Mouse (Mus musculus) kidney, adult 2 months (tissue): ENCODE data around the gene F11r. TPM values are rescaled to one million over a fixed set of nuclear protein-coding genes. Genes with fewer than 3 reads are reported as not detected.
A peak's percentile ranks its signal among the peaks of the same experiment; 100 is the strongest.

ENCODE experiments used
- DNase-seq: peaks from one replicate; pipeline ENCODE4 v3.0.0; 2021
- H3K27ac ChIP-seq: fragments of 200-500 bp; 2 replicates; pipeline ENCODE4 v1.5.1; 2012; ENCODE audit warnings: low read depth, low read length, control low read depth, inconsistent platforms; ENCODE audit not compliant: insufficient read depth
- H3K27me3 ChIP-seq: fragments of 200-500 bp; replicated peaks from 2 replicates; pipeline ENCODE4 v1.6.1; 2012; ENCODE audit warnings: mild to moderate bottlenecking, moderate library complexity, low read length, inconsistent platforms; ENCODE audit not compliant: control insufficient read depth, insufficient read depth
- H3K36me3 ChIP-seq: fragments of 200-500 bp; 2 replicates; pipeline ENCODE4 v1.6.1; 2012; ENCODE audit warnings: mild to moderate bottlenecking, moderate library complexity, low read length, inconsistent platforms; ENCODE audit not compliant: control insufficient read depth, insufficient read depth
- H3K4me1 ChIP-seq: fragments of 200-500 bp; 2 replicates; pipeline ENCODE4 v1.6.1; 2011; ENCODE audit warnings: low read length; ENCODE audit not compliant: control insufficient read depth, insufficient read depth
- H3K4me3 ChIP-seq: fragments of 200-500 bp; 2 replicates; pipeline ENCODE4 v1.5.1; 2011; ENCODE audit warnings: mild to moderate bottlenecking, low read depth, low read length, control low read depth; ENCODE audit not compliant: insufficient read depth
- CTCF ChIP-seq: fragments of 200-500 bp; conservative IDR thresholded peaks from 2 replicates; pipeline ENCODE4 v1.5.1; 2011; ENCODE audit warnings: low read depth, mild to moderate bottlenecking, control low read depth, low read length, moderate library complexity, mixed read lengths; ENCODE audit not compliant: insufficient read depth, insufficient read length
- POLR2A ChIP-seq: fragments of 200-500 bp; IDR thresholded peaks from one replicate; pipeline ENCODE4 v1.6.1; 2011; ENCODE audit warnings: low read depth, low read length, control low read depth
- WGBS: fragments of 180-500 bp; shearing (Covaris S2); methylation state at CpG from one replicate; pipeline ENCODE4 v1.1.7; 2018; 5-methylcytosine and 5-hydroxymethylcytosine counted together
- polyA plus RNA-seq: library from polyadenylated mRNA; depleted of rRNA; stranded (reverse); fragments of >200 nt; gene quantifications from 2 replicates; pipeline ENCODE4 v1.2.3, GENCODE M21; 2012

Gene F11r
- polyA plus RNA-seq, 1 experiment = 106 TPM

DNA sequence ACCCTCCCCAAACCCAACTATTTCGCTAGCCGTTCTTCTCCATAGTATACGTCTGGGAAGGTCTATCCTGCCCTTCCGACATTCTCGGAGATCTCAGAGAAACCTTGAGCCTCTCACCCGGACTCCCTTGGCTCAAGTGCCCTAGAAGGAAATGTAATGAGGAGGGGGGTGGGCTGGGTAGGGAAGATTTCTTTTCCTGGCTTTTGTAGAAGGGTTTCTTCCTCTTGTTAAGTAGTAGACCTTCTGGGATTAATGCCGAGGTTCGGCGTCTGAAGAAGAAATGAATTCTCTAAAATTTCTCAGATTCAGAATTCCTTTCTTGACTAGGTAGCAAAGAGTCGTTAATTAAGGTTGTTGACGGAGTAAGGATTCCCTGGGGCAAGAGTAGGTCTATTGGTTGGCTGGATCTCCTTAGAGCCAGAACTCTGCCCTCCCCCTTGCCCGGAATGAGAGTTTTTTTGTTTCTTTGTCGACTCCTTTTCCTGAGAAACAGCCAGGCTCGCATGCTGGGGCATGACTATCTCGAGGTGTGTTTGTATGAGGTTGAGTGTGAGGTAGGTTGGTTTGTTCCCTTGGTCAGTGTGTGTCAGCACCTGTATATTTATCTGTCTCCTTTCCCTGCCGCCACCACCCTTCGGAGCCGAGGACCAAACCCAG lies 807 bp downstream of the F11r start:
- peak; percentile 65 for DNase-seq
- peaks cover 28% of the 10 kb centered on the region for H3K4me1 ChIP-seq
- TF ChIP-seq POLR2A = no peak
- TF ChIP-seq CTCF = no peak
- peak overlapping the region; percentile 88 for H3K27ac ChIP-seq
- H3K4me3 ChIP-seq = peak overlapping the region; percentile 81
- H3K27me3 ChIP-seq = no peaks in the 10 kb centered on the region
- 3% methylated on average over 18 of the region's 18 CpGs for WGBS
- no peaks in the 10 kb centered on the region for H3K36me3 ChIP-seq

DNA sequence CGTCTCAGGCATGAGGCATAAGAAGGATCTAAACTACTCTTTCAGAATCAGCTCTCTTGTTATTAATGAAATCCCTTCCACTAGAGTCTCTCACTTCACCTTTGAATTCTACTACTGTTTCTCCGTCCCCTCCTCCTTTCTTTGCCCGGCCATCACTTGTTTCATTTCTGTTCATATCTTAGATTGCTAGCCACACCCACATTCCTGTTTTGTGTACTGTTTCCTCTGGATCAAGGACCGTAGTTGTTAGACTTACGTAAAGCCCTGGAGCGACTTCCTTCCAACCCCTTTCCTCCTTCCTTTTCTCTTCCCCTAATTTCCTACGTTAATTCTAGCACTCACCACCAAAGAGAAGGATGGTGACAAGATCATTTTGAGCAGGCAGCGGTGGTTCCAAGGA lies 1.7 kb downstream of the F11r start:
- Histone ChIP-seq H3K27ac (peak overlapping the region; percentile 88), H3K4me1 (peaks cover 28% of the 10 kb centered on the region), H3K36me3 (no peaks in the 10 kb centered on the region), H3K4me3 (peak overlapping the region; percentile 81), H3K27me3 (no peaks in the 10 kb centered on the region)
- DNase-seq = peak; percentile 63
- TF ChIP-seq POLR2A (no peak), CTCF (no peak)
- WGBS = 17% methylated on average over 8 of the region's 8 CpGs

DNA sequence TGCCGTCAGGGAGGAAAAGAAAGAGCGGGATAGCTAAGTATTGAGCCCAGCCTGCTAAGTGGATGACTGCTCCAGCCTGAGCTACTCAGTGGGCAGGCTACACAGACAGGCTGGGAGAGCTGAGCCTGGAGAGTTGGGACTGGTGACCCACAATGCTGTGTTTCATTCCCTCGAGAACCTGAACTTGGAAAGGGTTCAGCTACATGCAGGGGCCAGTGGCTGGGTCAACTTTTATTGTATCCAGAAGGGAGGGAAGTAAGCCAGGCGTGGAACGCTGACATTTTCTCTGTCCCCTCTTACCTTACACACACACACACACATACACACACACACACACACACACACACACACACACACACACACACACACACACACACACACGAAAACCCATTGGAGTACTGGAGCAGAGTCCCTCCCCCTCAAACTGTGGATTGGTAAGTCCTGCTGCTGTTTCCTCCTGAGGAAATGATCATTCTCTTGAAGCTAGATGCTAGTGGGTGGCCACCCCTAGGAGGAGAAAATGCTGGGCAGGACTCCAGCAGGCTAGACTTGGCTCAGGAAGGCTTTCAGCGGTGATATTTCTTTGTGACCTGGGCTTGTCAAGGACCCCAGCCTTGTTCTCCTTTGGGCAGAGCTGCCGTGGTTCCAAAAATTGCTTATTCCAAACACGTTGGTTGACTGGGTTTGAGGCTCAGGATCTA lies 2.8 kb downstream of the F11r start:
- Histone ChIP-seq H3K27me3 (no peaks in the 10 kb centered on the region), H3K36me3 (no peaks in the 10 kb centered on the region), H3K4me3 (peak overlapping the region; percentile 8; the same call in 1 of the 2 replicates), H3K27ac (peak overlapping the region; percentile 92), H3K4me1 (peaks cover 28% of the 10 kb centered on the region)
- WGBS = 4% methylated on average over 9 of the region's 9 CpGs
- no peak for TF ChIP-seq CTCF
- TF ChIP-seq POLR2A = no peak
- DNase-seq = peak; percentile 94

DNA sequence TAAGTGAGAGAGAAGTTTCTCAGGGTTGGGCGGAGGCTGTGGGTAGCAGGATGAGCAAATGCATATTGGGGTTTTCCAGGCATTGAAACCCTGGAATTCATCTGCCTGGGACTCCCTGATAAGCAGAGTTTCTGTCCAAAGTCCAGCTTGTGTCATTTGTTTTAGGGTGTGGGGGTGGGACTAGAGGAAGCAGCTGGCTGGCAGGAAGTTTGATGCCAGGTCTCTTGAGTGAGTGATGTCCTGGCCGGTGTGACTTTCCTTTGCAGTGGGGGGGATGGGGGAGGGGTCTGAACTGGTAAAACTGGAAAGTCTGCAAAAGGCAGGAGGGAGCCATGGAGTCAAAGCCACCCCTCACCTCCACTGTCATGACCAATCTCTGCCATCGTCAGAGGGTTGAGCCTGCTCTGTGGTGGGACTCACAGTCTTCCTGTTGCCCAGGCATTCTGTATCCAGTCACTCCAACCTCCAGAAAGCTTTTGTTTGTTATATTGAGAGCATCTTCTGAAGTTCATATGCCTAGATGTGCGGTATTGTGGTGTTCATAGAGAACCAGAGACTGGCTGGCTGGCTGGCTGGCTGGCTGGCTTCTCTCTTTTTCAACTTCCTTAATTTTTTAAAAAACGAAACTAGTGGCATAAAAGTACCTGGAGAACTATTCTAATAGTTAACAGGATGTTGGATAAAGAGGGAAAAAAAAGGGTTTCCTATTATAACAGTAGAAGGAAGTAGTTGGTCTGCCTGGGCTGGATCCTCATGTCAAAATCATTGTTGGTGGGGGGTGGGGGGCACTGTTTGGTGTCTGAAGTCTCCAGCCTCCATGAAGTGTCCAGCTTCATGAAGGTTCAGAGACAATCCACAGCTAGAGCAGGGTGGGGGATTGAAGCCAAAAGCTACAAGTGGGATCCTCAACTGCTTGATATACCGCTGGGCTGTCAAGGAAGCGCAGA lies 4.4 kb downstream of the F11r start:
- TF ChIP-seq POLR2A = no peak
- TF ChIP-seq CTCF = no peak
- WGBS = 33% methylated on average over 7 of the region's 7 CpGs
- no peaks in the 10 kb centered on the region for H3K27me3 ChIP-seq
- H3K4me1 ChIP-seq = peaks cover 23% of the 10 kb centered on the region
- peak overlapping the region; percentile 18; the same call in 1 of the 2 replicates for H3K4me3 ChIP-seq
- peak overlapping the region; percentile 92 for H3K27ac ChIP-seq
- H3K36me3 ChIP-seq = no peaks in the 10 kb centered on the region
- DNase-seq = peak; percentile 70

DNA sequence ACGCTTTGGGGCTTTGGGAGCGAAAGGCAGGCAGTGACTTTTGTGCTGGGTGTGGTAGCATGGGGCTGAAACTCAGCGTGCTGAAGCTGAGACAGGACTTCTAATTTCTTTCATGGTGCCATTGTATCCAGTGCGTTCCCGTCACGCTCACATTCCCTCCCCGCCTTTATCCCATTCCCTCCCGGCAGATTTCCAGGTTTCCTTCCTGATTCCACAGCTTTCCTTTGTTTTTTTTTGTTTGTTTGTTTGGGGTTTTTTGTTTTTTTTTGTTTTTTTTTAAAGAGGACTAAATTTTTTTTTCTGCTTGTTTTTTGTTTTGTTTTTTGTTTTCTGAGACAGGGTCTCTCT lies 5.1 kb downstream of the F11r start:
- no peaks in the 10 kb centered on the region for H3K27me3 ChIP-seq
- peak overlapping the region; percentile 92 for H3K27ac ChIP-seq
- TF ChIP-seq POLR2A (no peak), CTCF (no peak)
- WGBS = 41% methylated on average over 8 of the region's 8 CpGs
- H3K4me3 ChIP-seq = peak overlapping the region; percentile 18; the same call in 1 of the 2 replicates
- peaks cover 23% of the 10 kb centered on the region for H3K4me1 ChIP-seq
- peak; percentile 70 for DNase-seq
- H3K36me3 ChIP-seq = no peaks in the 10 kb centered on the region

DNA sequence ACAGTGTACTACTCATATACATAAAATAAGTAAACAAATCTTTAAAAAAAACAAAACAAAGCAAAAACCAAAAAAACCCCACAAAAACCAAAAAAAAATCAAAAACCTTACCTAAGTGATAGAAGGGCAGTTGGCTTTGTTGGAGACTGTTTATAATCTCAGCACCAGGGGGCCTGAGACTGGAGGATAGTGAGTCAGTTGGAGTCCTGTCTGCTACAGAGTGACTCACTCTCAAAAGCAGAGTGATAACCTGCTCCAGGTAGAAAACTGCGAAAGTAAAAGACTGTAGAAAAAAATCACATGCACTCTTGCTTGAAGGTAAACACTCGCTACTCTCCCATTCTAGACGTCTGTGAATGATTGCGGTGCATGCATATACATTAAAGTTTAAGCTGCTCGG lies 7.7 kb downstream of the F11r start:
- Histone ChIP-seq H3K36me3 (no peaks in the 10 kb centered on the region), H3K27ac (no peak overlapping the region), H3K4me1 (peaks cover 23% of the 10 kb centered on the region), H3K27me3 (no peaks in the 10 kb centered on the region), H3K4me3 (no peak overlapping the region)
- 74% methylated on average over 5 of the region's 5 CpGs for WGBS
- DNase-seq = no peak
- TF ChIP-seq POLR2A (no peak), CTCF (no peak)
